Mouse (Mus musculus) liver, embryonic 14.5 days (tissue): ENCODE measurements around the gene Tnrc6a. TPM values are rescaled to one million over a fixed set of nuclear protein-coding genes. Genes with fewer than 3 reads are reported as not detected.

Source experiments
- ATAC-seq: fragments of 200-750 bp; cut with Nextera tagmentation; 2 replicates; pipeline ENCODE4 v1.8.0; 2017; ENCODE audit warnings: moderate number of reproducible peaks, mild to moderate bottlenecking, moderate library complexity; ENCODE audit not compliant: insufficient read depth
- DNase-seq, 3 experiments: peaks; one replicate each; pipeline ENCODE4 v3.0.0-alpha.2; 2012 to 2013; ENCODE audit warnings: low read depth in 3 of 3, low spot score in 3 of 3
- H3K27ac ChIP-seq: fragments of 300-500 bp; sonication (generic); 2 replicates; pipeline ENCODE4 v1.5.1; 2014; ENCODE audit warnings: moderate library complexity, mild to moderate bottlenecking, control low read depth, inconsistent platforms
- H3K27me3 ChIP-seq: fragments of 300-500 bp; sonication (generic); 2 replicates; pipeline ENCODE4 v1.6.1; 2014; ENCODE audit warnings: mild to moderate bottlenecking, low read length, moderate library complexity; ENCODE audit not compliant: control insufficient read depth, insufficient read depth
- H3K36me3 ChIP-seq: fragments of 300-500 bp; sonication (generic); replicated peaks from 2 replicates; pipeline ENCODE4 v1.6.1; 2014; ENCODE audit warnings: low read depth; ENCODE audit not compliant: control insufficient read depth, insufficient read depth
- H3K4me1 ChIP-seq, 2 experiments: fragments of 200-500 bp in 1 of 2; fragments of 300-500 bp in 1 of 2; sonication (generic) in 1 of 2; replicated peaks; 2 replicates each; pipeline ENCODE4 v1.6.1; 2012 to 2014; ENCODE audit warnings: antibody characterized with exemption in 1 of 2, inconsistent platforms in 1 of 2, low read length in 1 of 2; ENCODE audit not compliant: control insufficient read depth in 2 of 2, insufficient read depth in 2 of 2
- H3K4me2 ChIP-seq: fragments of 300-500 bp; sonication (generic); 2 replicates; pipeline ENCODE4 v1.6.1; 2014; ENCODE audit warnings: low read depth, mild to moderate bottlenecking, control low read depth, moderate library complexity
- H3K4me3 ChIP-seq, 2 experiments: fragments of 200-500 bp in 1 of 2; fragments of 300-500 bp in 1 of 2; sonication (generic) in 1 of 2; 2 replicates each; pipeline ENCODE4 v1.5.1; 2012 to 2014; ENCODE audit warnings: low read depth in 2 of 2, low read length in 2 of 2, mild to moderate bottlenecking in 2 of 2, control low read depth in 1 of 2, inconsistent platforms in 1 of 2, moderate library complexity in 1 of 2; ENCODE audit not compliant: insufficient read depth in 1 of 2
- H3K9ac ChIP-seq: fragments of 300-500 bp; sonication (generic); replicated peaks from 2 replicates; pipeline ENCODE4 v1.6.1; 2014; ENCODE audit warnings: mild to moderate bottlenecking, control low read depth, moderate library complexity
- H3K9me3 ChIP-seq: fragments of 300-500 bp; sonication (generic); 2 replicates; pipeline ENCODE4 v1.6.1; 2016; ENCODE audit warnings: low read length, mixed read lengths; ENCODE audit not compliant: control insufficient read depth
- CTCF ChIP-seq: IDR thresholded peaks from 2 replicates; pipeline ENCODE4 v1.5.1; 2016; ENCODE audit warnings: antibody characterized with exemption, low read depth, control low read depth
- EP300 ChIP-seq: IDR thresholded peaks from 2 replicates; pipeline ENCODE4 v1.6.1; 2016; ENCODE audit warnings: antibody characterized with exemption, low read depth
- WGBS: fragments of 180-500 bp; shearing (Covaris S2); extraction: QIAGEN DNeasy Blood & Tissue Kit; methylation state at CpG from one replicate; pipeline ENCODE4 v1.1.7; 2014; ENCODE audit not compliant: insufficient replicate concordance; 5-methylcytosine and 5-hydroxymethylcytosine counted together
- polyA plus RNA-seq, 2 experiments: library from polyadenylated mRNA; depleted of rRNA in 1 of 2; stranded (reverse) in 1 of 2; unstranded in 1 of 2; fragments of >200 nt; fragmentation: Nextera tagmentation in 1 of 2; extraction: Ambion mirVana in 1 of 2; gene quantifications; 2 replicates each; pipeline versions ENCODE4 v1.2.1 to v1.2.3; 2012 to 2014

The Tnrc6a gene
- polyA plus RNA-seq, 2 experiments = 8.8 to 14.1 TPM

DNA sequence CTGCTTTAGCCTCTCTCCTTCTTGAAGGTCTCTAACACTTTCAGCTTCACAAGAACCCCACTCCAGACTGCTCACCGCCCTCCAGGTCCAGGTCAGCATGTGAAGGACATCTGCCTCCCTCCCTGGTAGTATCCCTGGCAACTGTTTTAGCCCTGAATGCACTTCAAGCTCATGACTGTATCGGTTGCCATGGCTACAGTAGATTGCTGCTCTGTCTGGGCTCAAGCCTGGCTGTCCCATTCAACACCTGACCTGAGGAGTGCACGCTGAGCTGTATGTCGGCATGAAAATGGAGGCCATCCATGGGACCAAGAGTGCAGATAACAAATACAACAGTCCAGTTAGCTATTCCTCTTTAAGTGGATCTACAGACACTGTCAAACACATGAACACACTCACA lies 114.9 kb downstream of the Tnrc6a start:
- WGBS = 63% methylated on average over 4 of the region's 4 CpGs
- no peaks in the 10 kb centered on the region for H3K27me3 ChIP-seq
- H3K4me3 ChIP-seq = no peak overlapping the region
- no peaks in the 10 kb centered on the region for H3K36me3 ChIP-seq
- DNase-seq = no peak
- no peak for ATAC-seq
- no peak overlapping the region for H3K4me2 ChIP-seq
- no peak overlapping the region for H3K27ac ChIP-seq
- H3K9ac ChIP-seq = no peak overlapping the region
- no peaks in the 10 kb centered on the region for H3K4me1 ChIP-seq
- TF ChIP-seq CTCF (no peak), EP300 (no peak)
- H3K9me3 ChIP-seq = no peaks in the 10 kb centered on the region

- WGBS = 16% methylated on average over 6 of the region's 6 CpGs
- H3K4me3 ChIP-seq = no peak overlapping the region
- H3K27me3 ChIP-seq = no peaks in the 10 kb centered on the region
- H3K9me3 ChIP-seq = no peaks in the 10 kb centered on the region
- peaks cover 0 to 6% of the 10 kb centered on the region in 2 experiments; a peak in 2 of 4 replicates for H3K4me1 ChIP-seq
- no peak overlapping the region for H3K9ac ChIP-seq
- no peak overlapping the region for H3K27ac ChIP-seq
- no peak overlapping the region for H3K4me2 ChIP-seq
- ATAC-seq = no peak
- H3K36me3 ChIP-seq = no peaks in the 10 kb centered on the region
- TF ChIP-seq EP300 (no peak), CTCF (no peak)
- no peak for DNase-seq
Observed at GRCm38 (mm10) chr7:123240064-123240463, 116.4 kb downstream of the Tnrc6a start.

DNA sequence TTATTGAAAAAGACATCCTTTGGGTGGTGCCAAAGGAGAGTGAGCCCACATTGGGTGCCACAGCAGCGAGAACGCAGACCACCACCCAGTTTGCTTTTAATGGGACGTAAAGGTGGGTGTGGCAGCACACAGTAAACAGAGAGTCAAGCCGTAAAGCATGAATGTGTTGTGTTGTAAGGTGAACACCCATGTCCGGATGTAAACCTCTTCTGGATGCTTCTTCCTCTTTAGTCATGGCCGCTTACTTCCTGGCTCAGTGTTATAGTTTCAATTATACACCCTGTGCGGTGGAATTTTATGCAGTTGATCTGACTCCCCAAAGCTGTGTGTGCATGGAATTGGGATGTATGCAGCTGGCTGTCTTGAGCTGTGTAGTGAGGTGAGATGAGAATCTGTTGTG lies 118.6 kb downstream of the Tnrc6a start:
- TF ChIP-seq CTCF = no peak
- TF ChIP-seq EP300 = no peak
- H3K4me1 ChIP-seq = peaks cover 0 to 14% of the 10 kb centered on the region in 2 experiments; a peak in 2 of 4 replicates

DNA sequence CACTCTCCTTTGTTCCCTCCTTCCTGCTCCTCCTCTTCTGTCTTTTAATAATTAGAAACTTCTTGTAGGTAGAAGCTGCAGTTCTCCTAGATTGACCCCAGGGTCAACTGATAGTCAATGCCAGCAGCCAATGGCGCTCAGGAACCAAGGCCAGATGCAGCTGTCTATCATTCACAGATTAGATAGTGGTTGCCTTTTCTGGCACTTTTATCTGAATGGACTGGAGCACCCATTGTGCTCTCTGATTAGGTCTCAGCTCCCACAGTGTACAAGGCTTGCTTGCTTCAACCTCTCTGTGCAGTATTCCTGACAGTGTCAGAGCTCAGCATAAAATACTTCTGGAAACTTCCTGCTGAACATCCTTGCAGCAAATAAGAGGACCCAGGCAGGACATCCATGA lies 121.1 kb downstream of the Tnrc6a start:
- DNase-seq (no peak), ATAC-seq (peak; percentile 69)
- H3K36me3 ChIP-seq = no peaks in the 10 kb centered on the region
- H3K27me3 ChIP-seq = no peaks in the 10 kb centered on the region
- 27% methylated on average over 1 of the region's 1 CpGs for WGBS
- H3K27ac ChIP-seq = no peak overlapping the region
- TF ChIP-seq CTCF (no peak), EP300 (peak; percentile 27; the same call in 1 of the 2 replicates)
- no peak overlapping the region for H3K9ac ChIP-seq
- H3K9me3 ChIP-seq = no peaks in the 10 kb centered on the region
- no peak overlapping the region for H3K4me2 ChIP-seq
- peaks cover 0 to 16% of the 10 kb centered on the region in 2 experiments; a peak in 2 of 4 replicates for H3K4me1 ChIP-seq
- no peak overlapping the region for H3K4me3 ChIP-seq

More for the DNA sequence above, 118.6 kb downstream of the Tnrc6a start:
- Histone ChIP-seq H3K4me2 (no peak overlapping the region), H3K4me3 (no peak overlapping the region), H3K27ac (no peak overlapping the region), H3K9ac (no peak overlapping the region), H3K36me3 (no peaks in the 10 kb centered on the region), H3K27me3 (no peaks in the 10 kb centered on the region), H3K9me3 (no peaks in the 10 kb centered on the region)
- 66% methylated on average over 7 of the region's 7 CpGs for WGBS
- ATAC-seq (no peak), DNase-seq (no peak)

Other genes starting within 250 kb of the Tnrc6a start
- gene Rbbp6, start 158.2 kb upstream of the Tnrc6a start, polyA plus RNA-seq (2012; rRNA removed) = 8.1 and 14.6 TPM in 2 replicates
- gene Rbbp6, start 158.2 kb upstream of the Tnrc6a start, polyA plus RNA-seq (2014; fragmentation: Nextera tagmentation; extraction: Ambion mirVana) = 9.5 and 9.8 TPM in 2 replicates
- 0.13 and 0.17 TPM in 2 replicates for gene Slc5a11, start 90.9 kb downstream of the Tnrc6a start, polyA plus RNA-seq (2012; rRNA removed)
- 0.25 and 0.53 TPM in 2 replicates for gene Slc5a11, start 90.9 kb downstream of the Tnrc6a start, polyA plus RNA-seq (2014; fragmentation: Nextera tagmentation; extraction: Ambion mirVana)
- gene Lcmt1, start 245.9 kb downstream of the Tnrc6a start, polyA plus RNA-seq (2012; rRNA removed) = 13.0 and 18.6 TPM in 2 replicates
- gene Lcmt1, start 245.9 kb downstream of the Tnrc6a start, polyA plus RNA-seq (2014; fragmentation: Nextera tagmentation; extraction: Ambion mirVana) = 23.6 and 28.4 TPM in 2 replicates
- 9.6 and 10.9 TPM in 2 replicates for gene Arhgap17, start 246.0 kb downstream of the Tnrc6a start, polyA plus RNA-seq (2012; rRNA removed)
- gene Arhgap17, start 246.0 kb downstream of the Tnrc6a start, polyA plus RNA-seq (2014; fragmentation: Nextera tagmentation; extraction: Ambion mirVana) = 10.2 and 12.6 TPM in 2 replicates